Mouse (Mus musculus) right cerebral cortex, adult 2 months (tissue): Measurements from ENCODE around the gene Mrpl48.

ENCODE experiments used
- DNase-seq, 2 experiments: peaks; one replicate each; pipeline ENCODE4 v3.0.0; 2021 to 2022; ENCODE audit warnings: low spot score in 2 of 2

Gene Mrpl48

DNA sequence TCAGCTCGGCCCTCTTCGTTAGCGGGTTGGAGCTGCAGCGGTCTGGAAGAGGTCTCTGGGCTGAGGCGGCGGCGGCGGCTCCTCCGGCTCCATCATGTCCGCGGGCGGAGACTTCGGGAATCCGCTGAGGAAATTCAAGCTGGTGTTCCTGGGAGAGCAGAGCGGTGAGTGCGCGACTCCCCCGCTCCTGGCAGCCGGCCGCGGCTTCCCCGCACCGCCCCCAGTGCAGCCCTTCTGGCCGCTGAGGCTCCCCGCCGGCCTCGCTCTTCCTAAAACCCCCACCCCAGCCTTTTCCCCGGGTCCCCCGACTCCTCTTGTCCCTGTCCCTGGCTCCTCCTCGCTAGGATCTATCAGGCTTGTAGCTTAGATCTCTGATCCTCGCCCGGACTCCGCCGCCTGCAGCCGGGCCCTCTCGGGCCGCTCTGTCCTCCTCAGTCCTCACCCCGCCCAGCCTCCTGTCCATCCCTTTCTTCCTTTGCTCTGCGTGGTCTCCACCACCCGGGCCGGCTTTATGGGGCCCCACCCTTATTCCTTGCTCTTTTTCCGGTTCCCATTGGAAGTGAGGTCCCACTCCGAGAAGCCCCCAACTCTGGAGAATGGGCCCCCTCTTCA lies at the start of gene Mrpl48:
Gene Mrpl48, minus strand, starts transcription at position 172 of the 612 bp plus-strand sequence.
- peak; percentile 66 to 71 for DNase-seq

GRCm38 (mm10) chr7:100656739-100657138 lies 48.6 kb upstream of the Mrpl48 start:
- DNase-seq, result no peak

DNA sequence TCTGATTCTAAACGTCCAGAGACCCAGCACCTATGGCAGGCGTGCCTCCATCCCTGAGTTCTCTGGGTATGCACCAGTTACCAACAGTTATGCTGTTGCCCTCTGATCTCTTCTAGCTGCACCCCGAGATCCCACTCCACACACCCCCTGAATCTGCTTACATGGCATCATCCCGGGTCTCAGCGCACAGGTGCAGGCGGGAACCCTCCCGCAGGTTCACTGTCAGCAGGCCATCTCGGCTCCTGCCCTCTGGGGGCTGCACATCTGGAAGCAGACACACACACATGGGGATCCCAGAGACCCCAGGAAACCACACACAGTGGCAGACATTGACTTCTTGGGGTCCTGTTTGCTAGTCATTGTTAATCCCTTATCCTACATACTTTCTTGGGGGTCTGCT lies 46.3 kb upstream of the Mrpl48 start:
- no peak for DNase-seq

DNA sequence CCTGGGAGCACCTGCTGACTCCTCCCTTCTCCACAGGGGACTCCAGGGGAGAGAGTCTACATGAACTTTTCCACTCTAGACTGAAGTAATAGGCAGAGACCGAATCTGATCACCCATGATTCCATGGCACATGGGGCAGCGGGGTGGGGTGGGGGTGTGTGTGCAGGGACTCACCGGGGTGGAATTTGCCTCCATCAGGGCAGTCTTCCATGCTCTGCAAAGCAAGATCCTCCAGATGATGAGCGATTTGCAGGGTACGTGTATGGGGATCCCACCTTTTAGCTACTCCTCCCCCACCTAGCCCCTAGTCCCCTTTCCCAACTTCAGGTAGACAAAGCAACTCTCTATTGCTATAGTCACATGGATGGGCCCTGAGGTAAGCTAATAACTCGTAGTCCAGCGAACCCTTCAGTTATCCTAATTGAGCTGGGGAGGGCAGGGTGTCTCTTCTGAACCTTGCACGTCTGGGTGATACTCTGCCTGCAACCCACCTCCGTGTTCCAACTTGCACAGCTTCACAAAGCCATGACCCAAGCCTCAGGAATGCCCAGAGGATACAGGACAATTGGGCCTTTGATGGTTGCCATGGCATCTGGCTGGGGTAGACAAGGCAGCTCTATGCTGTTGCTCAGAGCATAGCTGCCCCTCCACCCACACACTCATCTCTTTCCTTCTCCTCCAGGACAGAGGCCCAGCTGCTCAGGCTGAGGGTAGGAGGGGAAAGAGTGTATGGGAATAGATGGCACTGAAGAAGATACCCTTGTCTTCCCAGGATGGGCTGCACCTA lies 45.6 kb upstream of the Mrpl48 start:
- peak in 1 of 2 experiments; percentile 46 for DNase-seq

GRCm38 (mm10) chr7:100651011-100651410 lies 42.9 kb upstream of the Mrpl48 start:
- no peak for DNase-seq

DNA sequence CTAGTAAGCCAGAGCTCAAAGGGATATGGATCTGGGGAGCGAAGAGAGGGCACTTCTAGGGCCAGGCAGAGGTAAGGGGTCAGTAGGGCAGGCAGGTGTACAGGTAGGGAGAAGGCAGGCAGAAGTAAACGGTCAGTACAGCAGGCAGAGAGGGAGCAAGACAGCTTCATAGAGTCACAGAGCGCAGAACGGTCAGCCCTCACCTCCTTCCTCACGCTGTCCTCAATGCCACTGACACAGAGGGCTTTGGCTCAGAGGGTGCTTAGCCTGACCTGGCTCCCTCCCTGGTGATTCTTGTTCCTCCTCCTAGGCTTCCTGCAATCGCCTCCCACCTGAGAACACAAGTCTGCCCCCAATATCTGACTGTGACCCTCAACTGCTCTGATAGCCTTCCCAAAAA lies 42.3 kb upstream of the Mrpl48 start:
- no peak for DNase-seq

DNA sequence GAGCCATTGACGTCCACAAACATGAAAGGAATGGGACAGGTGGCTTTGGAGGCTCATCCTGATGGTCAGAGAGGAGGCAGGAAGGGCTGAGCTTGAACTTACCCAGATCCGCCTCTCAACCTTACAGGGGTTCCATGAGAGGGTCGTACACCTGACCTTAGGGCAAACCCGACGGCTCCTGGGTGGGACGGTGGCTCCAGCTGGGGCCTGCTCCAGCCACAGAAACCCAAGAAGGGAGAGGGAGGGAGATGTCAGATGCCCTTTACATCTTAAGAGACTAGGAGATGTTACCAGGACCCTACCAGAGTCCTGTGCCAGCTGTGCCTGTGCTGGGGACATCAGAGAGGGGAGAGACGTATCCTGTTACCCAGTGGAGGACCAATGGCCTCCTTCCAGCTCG lies 41.7 kb upstream of the Mrpl48 start:
- DNase-seq, result no peak

- no peak for DNase-seq
These were observed 41.0 kb upstream of the Mrpl48 start for GRCm38 (mm10) chr7:100649095-100649494.

DNA sequence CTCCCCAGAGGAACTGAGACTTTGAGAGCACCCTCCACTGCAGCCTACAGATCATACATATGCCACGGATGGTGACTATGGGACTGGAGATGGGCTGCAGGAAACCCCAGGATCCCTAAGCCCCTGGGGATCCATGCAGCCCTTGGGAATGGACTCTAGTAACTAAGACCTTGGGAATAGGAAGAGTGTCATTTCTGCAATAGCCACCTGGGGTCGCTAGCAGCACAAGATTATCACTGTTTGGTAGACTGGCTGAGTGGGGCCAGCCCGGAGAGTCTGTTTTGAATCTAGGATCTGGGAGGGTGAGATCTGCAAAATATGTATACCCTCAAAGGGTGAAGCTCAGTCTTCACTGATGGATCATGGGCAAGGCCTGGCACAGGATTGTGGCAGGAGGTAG lies 37.0 kb upstream of the Mrpl48 start:
- DNase-seq, result peak; percentile 81 to 89

- no peak for DNase-seq
These were observed 34.3 kb upstream of the Mrpl48 start for GRCm38 (mm10) chr7:100642413-100642812.

DNA sequence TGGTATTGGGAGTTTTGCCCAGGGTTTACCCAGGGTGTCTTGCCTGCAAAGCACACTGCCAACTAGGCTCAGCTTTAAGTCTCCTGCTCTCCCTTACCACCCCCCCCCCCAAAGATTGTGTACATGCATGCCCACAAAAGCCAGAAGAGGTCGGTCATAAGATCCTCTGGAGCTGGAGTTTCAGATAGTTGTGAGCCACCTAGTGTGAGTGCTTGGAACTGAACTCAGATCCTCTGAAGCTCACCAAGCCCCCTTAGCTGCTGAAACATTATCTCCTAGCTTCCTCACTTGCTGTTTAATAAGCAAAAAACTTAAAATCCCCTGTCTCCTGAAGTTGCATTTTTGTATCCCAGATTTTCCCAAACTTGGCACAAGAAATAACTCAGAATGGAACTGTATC lies 29.6 kb upstream of the Mrpl48 start:
- DNase-seq, result peak in 1 of 2 experiments; percentile 39

GRCm38 (mm10) chr7:100624538-100624937 lies 16.4 kb upstream of the Mrpl48 start:
- DNase-seq, result no peak

GRCm38 (mm10) chr7:100622277-100622676 lies 14.2 kb upstream of the Mrpl48 start:
- no peak for DNase-seq

- no peak for DNase-seq
These were observed 8.2 kb upstream of the Mrpl48 start for GRCm38 (mm10) chr7:100616121-100616857.

- DNase-seq, result no peak
These were observed 809 bp upstream of the Mrpl48 start for GRCm38 (mm10) chr7:100608910-100609309.

- peak; percentile 96 to 98 for DNase-seq
These were observed 629 bp downstream of the Mrpl48 start, which contains the start of gene Rab6a for GRCm38 (mm10) chr7:100607214-100608129. Rab6a (plus strand) TSS chr7:100607410.

DNA sequence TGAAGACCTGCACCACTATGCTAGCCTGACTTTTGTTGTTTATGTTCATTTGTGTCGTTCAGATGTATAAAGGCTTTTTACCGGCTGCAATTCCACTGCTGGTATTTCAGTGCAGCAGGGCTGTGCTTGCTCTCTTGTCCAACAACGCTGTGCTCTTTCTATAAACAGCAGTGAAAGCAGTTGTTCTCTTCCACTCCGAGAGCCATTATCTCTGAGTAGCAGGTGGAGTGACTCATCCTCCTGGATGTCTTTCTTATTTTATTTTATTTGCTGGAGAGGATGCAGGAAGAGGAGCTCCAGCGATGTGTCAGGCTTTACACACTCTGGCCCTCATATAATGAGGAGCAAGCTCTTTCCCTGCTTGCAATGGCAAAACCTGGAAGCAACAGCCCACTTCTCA lies 7.9 kb downstream of the Mrpl48 start:
- peak; percentile 46 to 54 for DNase-seq

DNA sequence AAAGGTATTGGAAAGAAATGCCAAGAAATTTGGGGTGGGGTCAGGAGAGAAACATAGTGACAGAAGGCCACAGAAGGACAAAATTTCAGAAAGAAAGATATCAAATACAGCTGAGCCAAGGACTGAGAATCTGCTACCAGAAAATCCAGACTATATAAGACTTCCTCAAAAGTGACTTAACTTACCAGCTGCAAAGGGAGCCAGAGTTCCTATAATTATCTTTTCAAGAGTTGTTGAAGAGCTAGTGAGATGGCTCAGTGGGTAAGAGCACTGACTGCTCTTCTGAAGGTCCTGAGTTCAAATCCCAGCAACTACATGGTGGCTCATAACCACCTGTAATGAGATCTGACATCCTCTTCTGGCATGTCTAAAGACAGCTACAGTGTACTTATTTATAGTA lies 14.8 kb downstream of the Mrpl48 start:
- no peak for DNase-seq

DNA sequence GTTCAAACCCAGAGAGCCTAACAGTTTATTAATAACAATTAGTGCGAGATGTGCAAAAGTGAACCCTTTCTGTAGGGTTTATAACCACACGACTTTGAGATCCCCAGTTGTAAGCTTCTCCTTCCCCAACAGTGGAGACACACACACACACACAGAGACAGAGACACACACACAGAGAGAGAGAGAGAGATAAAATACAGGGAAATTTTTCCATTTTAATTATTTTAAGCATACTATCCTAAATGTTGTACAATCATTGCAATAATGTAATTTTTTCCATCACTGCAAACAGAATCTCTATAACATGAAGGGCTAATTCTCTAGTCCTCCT lies 16.6 kb downstream of the Mrpl48 start:
- no peak for DNase-seq

DNA sequence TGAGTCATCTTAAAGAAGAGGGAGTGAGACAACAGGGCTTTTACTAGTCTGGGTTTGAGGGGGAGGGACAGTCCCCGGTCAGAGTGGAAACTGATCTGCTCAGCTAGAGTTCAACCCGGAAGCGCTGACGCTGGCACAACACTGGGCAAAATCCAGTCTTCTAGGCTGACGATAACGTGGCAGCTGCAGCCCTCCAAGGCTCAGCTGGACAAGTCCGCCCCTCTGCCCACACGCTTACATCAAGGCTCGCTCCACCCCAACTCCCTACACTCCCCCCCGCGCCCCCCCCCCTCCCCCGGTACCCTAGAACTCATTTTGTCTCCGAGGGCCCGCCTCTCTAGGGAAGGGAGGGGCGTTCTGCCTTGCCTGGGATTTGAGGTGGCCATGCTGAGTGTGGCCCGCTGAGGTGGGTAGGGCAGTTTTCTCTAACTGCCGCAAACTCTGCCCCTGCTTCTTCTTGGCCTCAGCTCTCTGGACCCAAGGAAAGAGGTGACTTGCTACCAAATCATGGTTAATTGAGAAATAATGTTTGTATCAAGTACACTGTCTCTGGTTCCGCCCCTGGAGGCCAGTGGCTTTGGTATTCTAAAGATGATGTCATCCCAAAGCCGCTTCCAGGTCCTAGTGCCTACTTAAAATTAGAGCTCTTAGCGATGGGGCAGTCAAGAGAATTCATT lies 17.1 kb downstream of the Mrpl48 start:
- DNase-seq, result peak; percentile 73 to 84

DNA sequence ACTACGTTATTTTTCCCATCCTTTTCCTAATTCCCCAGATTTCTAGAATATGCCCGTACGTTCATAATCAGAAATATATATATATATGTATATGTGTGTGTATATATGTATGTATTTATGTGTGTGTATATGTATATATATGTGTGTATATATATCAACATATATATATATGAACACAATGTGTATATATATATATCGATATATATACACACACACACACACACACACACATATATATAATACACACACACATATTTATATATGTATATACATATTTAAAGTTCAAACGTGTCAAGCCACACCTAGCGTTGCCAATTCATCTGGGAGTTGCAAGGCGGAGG lies 17.6 kb downstream of the Mrpl48 start:
- no peak for DNase-seq
